Mouse (Mus musculus) hindbrain, embryonic 11.5 days (tissue): ENCODE results near the gene Sat2. TPM values are rescaled to one million over a fixed set of nuclear protein-coding genes. Genes with fewer than 3 reads are reported as not detected.

Experiments used
- ATAC-seq: fragments of 200-750 bp; cut with Nextera tagmentation; 2 replicates; pipeline ENCODE4 v1.8.0; 2017; ENCODE audit warnings: mild to moderate bottlenecking, moderate TSS enrichment, moderate library complexity; ENCODE audit not compliant: low FRiP score
- DNase-seq: peaks from one replicate; pipeline ENCODE4 v3.0.0-alpha.2; 2015; ENCODE audit warnings: low spot score
- H3K27ac ChIP-seq: fragments of 300-500 bp; sonication (generic); 2 replicates; pipeline ENCODE4 v1.5.1; 2014; ENCODE audit warnings: mild to moderate bottlenecking, low read depth, low read length
- H3K27me3 ChIP-seq: fragments of 300-500 bp; sonication (generic); 2 replicates; pipeline ENCODE4 v1.6.1; 2014; ENCODE audit warnings: mild to moderate bottlenecking, low read length, moderate library complexity, mixed read lengths; ENCODE audit not compliant: control insufficient read depth, insufficient read depth
- H3K36me3 ChIP-seq: fragments of 300-500 bp; sonication (generic); 2 replicates; pipeline ENCODE4 v1.6.1; 2014; ENCODE audit warnings: mild to moderate bottlenecking, low read length, moderate library complexity, mixed read lengths; ENCODE audit not compliant: control insufficient read depth, insufficient read depth
- H3K4me1 ChIP-seq: fragments of 300-500 bp; sonication (generic); replicated peaks from 2 replicates; pipeline ENCODE4 v1.6.1; 2014; ENCODE audit warnings: low read length, mixed read lengths; ENCODE audit not compliant: control insufficient read depth, insufficient read depth
- H3K4me2 ChIP-seq: fragments of 300-500 bp; sonication (generic); replicated peaks from 2 replicates; pipeline ENCODE4 v1.6.1; 2014; ENCODE audit warnings: mild to moderate bottlenecking, low read depth, low read length
- H3K4me3 ChIP-seq: fragments of 300-500 bp; sonication (generic); 2 replicates; pipeline ENCODE4 v1.5.1; 2014; ENCODE audit warnings: low read depth, low read length
- H3K9ac ChIP-seq: fragments of 300-500 bp; sonication (generic); 2 replicates; pipeline ENCODE4 v1.6.1; 2014; ENCODE audit warnings: low read depth, low read length
- H3K9me3 ChIP-seq: fragments of 300-500 bp; sonication (generic); 2 replicates; pipeline ENCODE4 v1.6.1; 2016; ENCODE audit warnings: low read length; ENCODE audit not compliant: control insufficient read depth
- WGBS: fragments of 180-500 bp; shearing (Covaris S2); extraction: QIAGEN DNeasy Blood & Tissue Kit; methylation state at CpG from one replicate; pipeline ENCODE4 v1.1.7; 2014; 5-methylcytosine and 5-hydroxymethylcytosine counted together
- polyA plus RNA-seq: library from polyadenylated mRNA; unstranded; fragments of >200 nt; fragmentation: Nextera tagmentation; extraction: Ambion mirVana; gene quantifications from 2 replicates; pipeline ENCODE4 v1.2.1, GENCODE M21; 2014

The Sat2 gene
- polyA plus RNA-seq, 1 experiment from 2014 or later, result 20.6 TPM

DNA sequence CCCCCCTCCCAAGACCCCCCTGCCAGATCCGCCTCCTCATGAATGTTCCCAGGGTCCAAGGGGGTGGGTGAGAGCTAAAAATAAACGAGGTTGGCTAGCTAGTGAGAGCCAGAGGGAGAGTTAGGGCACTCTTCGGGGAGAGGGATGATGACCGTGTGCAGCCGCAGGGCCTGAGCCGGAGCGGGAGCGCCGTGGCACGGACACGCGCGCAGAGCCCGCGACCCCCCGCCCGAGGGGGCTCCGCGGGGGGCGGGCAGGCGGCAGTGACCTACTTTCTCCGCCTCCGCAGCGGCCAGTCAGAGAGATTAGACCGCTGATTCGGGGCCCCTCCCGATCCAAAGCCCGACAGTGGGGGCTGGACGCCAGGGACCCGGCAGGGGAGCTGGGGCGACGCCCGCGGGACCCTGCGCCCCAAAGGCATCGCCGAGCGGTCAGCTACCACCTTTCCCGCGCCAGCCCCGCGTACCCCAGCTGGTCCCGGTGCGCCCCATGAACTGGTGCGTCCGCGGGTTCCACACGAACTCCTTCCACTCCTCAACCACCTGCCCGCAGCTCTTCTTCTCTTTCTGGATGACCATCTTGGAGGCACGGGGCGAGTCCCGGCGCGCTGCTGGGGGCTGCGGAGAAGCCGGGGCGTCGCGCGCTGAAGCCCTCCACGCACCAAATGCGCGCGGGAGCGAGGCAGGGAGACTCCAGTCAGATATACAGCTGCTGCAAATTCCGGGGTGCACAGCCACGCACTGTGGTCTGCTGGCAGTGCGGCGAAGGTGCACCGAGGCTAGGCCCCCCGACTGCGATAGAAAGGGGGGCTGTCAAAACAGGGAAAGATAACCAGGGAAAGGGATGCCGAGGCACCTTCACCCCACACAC is 16.8 kb upstream of the Sat2 start:
- Histone ChIP-seq H3K9me3 (no peaks in the 10 kb centered on the region), H3K4me3 (peak overlapping the region; percentile 60), H3K36me3 (no peaks in the 10 kb centered on the region), H3K27me3 (peaks cover 5% of the 10 kb centered on the region; the same call in 1 of the 2 replicates), H3K27ac (no peak overlapping the region), H3K4me1 (peaks cover 4% of the 10 kb centered on the region), H3K4me2 (peak overlapping the region; percentile 100), H3K9ac (peak overlapping the region; percentile 52)
- under 1% methylated on average over 71 of the region's 73 CpGs for WGBS
- DNase-seq, result peak; percentile 56
- ATAC-seq, result peak; percentile 54

DNA sequence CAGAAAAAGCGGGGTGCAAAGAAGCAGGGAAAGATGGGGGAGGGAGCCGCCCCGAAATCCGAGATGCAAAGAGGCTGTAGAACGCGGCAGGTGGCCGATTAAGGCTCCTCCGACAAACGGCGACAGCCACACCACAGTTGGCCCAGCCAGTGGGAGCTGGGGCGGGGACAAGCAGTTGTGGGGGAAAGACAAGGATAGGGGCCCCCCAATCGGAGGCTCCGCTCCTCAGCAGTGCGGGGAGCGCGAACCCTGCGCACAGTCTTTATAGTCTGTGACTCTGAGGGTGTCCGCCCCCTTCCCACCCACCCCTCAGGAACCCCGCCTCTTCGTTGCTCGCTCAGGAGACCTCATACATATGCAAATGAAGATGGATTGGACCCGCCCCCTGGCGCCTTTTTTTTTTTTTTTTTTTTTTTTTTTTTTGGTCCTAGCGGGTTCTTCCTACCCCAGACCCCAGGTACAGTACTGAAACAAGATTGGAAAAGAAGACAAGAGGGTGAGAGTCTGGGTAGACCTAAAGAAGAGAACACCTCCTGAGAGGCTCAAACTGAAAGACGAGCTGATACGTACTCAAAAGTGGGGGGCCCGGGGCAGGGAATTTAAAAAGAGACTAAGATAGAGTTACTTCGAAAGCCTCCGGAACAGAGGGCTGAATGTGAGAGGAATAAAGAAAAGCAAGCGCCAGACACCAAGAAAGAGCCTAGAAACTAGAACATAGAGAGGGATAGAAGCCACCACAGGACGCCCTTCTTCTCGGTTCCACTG is 15.9 kb upstream of the Sat2 start, which contains the start of gene Atp1b2:
Gene Atp1b2, minus strand, starts transcription at position 217 of the 765 bp plus-strand sequence.
- peak within 1 kb of the TSS; percentile 60 for H3K4me3 ChIP-seq
- peaks cover 5% of the 10 kb centered on the region; the same call in 1 of the 2 replicates for H3K27me3 ChIP-seq
- peak within 1 kb of the TSS; percentile 52 for H3K9ac ChIP-seq
- no peaks in the 10 kb centered on the region for H3K36me3 ChIP-seq
- peaks cover 4% of the 10 kb centered on the region; the same call in 1 of the 2 replicates for H3K4me1 ChIP-seq
- 4% methylated on average over 32 of the region's 32 CpGs for WGBS
- no peak within 1 kb of the TSS for H3K27ac ChIP-seq
- DNase-seq (peak; percentile 80), ATAC-seq (peak; percentile 89)
- H3K4me2 ChIP-seq, result peak within 1 kb of the TSS; percentile 100
- H3K9me3 ChIP-seq, result no peaks in the 10 kb centered on the region

DNA sequence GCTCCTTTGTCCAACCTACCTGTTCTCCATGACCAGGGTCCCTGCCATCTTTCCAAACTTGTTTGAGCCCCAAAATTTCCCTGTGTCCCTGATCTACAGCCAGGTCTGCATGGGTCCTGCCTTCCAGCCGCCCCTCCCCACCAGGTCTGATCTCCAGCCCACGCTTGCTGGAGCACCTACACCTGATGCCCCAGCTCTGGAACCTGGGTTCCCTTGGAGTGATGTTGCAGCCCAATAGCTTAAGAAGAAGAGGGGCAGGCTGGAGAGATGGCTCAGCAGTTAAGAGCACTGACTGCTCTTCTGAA is 15.4 kb upstream of the Sat2 start:
- no peak overlapping the region for H3K27ac ChIP-seq
- H3K4me3 ChIP-seq, result no peak overlapping the region; the same call in 1 of the 2 replicates

DNA sequence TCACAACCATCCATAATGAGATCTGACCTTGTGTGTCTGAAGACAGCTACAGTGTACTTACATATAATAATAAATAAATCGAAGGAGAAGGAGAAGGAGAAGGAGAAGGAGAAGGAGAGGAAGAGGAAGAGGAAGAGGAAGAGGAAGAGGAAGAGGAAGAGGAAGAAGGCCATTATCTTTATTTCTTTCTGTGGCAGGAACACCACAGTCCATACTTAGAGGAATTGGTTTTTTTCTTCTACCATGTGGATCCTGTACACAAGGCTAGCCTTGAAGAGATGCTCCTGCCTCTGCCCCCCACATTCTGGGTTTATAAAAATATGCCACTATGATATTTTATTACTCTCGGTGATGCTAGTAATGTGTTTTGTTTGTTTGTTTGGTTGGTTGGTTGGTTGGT is 15.0 kb upstream of the Sat2 start:
- peaks cover 4% of the 10 kb centered on the region; the same call in 1 of the 2 replicates for H3K4me1 ChIP-seq
- no peak overlapping the region for H3K4me2 ChIP-seq
- DNase-seq (no peak), ATAC-seq (no peak)
- no peak overlapping the region for H3K27ac ChIP-seq
- no peak overlapping the region for H3K4me3 ChIP-seq
- peaks cover 5% of the 10 kb centered on the region; the same call in 1 of the 2 replicates for H3K27me3 ChIP-seq
- H3K36me3 ChIP-seq, result no peaks in the 10 kb centered on the region
- H3K9ac ChIP-seq, result no peak overlapping the region
- H3K9me3 ChIP-seq, result no peaks in the 10 kb centered on the region
- WGBS, result 77% methylated on average over 2 of the region's 2 CpGs

More for the DNA sequence above, 15.4 kb upstream of the Sat2 start:
- 75% methylated on average over 2 of the region's 2 CpGs for WGBS
- DNase-seq (no peak), ATAC-seq (no peak)
- Histone ChIP-seq H3K9ac (no peak overlapping the region), H3K4me2 (peak overlapping the region; percentile 100), H3K27me3 (peaks cover 5% of the 10 kb centered on the region; the same call in 1 of the 2 replicates), H3K36me3 (no peaks in the 10 kb centered on the region), H3K4me1 (peaks cover 4% of the 10 kb centered on the region; the same call in 1 of the 2 replicates), H3K9me3 (no peaks in the 10 kb centered on the region)

DNA sequence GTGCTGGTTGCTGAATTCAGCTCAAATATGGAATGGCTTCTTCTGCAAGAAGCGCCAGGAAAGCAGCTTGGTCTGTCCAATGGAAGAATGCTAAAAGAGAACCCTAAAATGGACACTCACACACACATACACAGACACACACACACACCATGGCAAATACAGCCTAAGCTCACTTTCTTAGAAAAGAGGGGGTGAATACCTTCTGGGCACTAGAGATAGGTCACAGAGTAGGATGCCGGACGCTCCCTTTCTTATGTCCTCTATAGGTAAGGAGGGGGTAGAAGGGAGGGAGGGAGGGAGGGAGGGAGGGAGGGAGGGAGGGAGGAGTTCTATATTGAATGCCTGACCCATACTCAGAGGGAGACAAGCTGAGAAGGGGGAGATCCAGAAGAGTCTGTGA is 13.3 kb upstream of the Sat2 start:
- Histone ChIP-seq H3K27me3 (peaks cover 5% of the 10 kb centered on the region; the same call in 1 of the 2 replicates), H3K36me3 (no peaks in the 10 kb centered on the region), H3K4me3 (no peak overlapping the region), H3K4me2 (no peak overlapping the region), H3K9ac (no peak overlapping the region), H3K4me1 (peaks cover 5% of the 10 kb centered on the region), H3K9me3 (no peaks in the 10 kb centered on the region), H3K27ac (no peak overlapping the region)
- no peak for ATAC-seq
- WGBS, result 96% methylated on average over 3 of the region's 3 CpGs
- no peak for DNase-seq

DNA sequence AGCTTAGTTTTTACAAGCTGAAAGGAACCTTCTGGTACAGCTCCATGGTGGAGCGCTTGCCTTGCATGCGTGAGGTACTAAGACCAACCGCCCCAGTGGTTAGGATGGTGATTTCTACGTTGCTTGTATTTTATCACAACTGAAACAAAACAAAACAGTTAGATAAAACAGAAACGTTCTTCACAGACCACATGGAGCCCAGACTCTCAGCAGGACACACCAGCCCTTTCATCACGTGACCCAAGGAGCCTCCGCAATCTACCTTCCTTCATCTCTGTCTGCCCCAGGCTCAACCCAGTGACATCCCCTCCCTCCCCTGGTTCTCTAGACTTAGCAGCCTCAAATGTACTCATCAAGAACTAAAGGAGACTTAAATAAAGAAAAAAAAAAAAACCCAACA is 12.4 kb upstream of the Sat2 start:
- ATAC-seq (no peak), DNase-seq (no peak)
- Histone ChIP-seq H3K9me3 (no peaks in the 10 kb centered on the region), H3K4me1 (peaks cover 6% of the 10 kb centered on the region), H3K27ac (no peak overlapping the region), H3K4me2 (no peak overlapping the region), H3K9ac (no peak overlapping the region), H3K4me3 (no peak overlapping the region), H3K36me3 (no peaks in the 10 kb centered on the region), H3K27me3 (peaks cover 3% of the 10 kb centered on the region; the same call in 1 of the 2 replicates)
- WGBS, result 57% methylated on average over 7 of the region's 7 CpGs

DNA sequence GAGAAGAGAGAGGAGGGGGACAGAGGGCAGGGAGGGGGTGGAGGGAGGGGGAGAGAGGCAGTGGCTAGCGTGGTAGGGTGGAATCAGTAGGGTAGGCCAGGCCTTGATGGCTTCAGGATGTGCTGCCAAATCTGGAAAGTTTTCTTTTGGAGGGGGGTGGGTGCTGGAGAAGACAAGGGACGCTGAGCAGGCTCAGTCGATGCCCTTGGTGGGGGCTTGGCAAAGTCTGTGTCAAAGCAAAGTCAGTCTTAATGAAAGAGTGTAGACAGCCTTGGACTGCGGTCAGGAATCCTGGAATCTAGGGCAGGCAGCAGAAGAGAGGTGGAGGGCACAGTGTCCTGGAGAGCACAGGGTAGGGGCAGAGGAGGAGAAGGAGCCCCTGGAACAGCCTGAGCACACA is 10.9 kb upstream of the Sat2 start:
- H3K27ac ChIP-seq, result no peak overlapping the region

DNA sequence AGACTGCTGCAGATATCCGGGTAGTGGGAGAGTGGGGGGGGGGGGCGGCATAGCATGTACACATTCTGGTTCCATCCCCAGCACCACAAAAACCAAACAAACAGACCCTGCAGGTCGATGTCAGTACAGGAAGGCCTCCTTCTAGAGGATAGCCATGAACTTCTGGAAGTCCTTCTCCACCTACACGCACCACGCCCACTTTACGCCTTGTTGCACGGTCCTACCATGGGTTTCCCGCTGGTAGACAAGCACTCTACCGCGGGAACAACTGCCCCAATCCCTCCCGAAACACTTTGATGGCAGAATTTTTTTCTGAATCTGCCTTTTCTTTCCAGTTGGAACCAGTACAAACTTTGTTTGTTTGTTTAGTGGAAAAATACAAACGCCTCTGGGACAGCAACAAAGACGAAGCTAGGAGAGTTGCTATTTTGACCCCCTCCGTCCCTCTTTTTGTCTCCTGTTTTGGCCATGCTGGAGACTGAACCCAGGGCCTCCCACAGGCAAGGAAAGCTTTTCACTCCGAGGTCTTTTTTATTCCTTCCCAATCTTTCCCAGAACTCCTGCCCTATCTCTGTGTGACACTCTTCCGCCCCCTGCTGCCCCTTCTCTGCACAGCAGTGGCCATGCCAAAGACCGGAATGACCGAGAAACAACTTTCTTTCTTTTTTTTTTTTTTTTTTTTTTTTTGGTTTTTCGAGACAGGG is 8.1 kb upstream of the Sat2 start:
- no peak overlapping the region for H3K27ac ChIP-seq
- 7% methylated on average over 19 of the region's 19 CpGs for WGBS

More for the DNA sequence above, 10.9 kb upstream of the Sat2 start:
- ATAC-seq (no peak), DNase-seq (no peak)
- no peak overlapping the region for H3K4me2 ChIP-seq
- no peak overlapping the region for H3K4me3 ChIP-seq
- no peaks in the 10 kb centered on the region for H3K36me3 ChIP-seq
- H3K27me3 ChIP-seq, result no peaks in the 10 kb centered on the region
- no peaks in the 10 kb centered on the region for H3K9me3 ChIP-seq
- peaks cover 3% of the 10 kb centered on the region; the same call in 1 of the 2 replicates for H3K4me1 ChIP-seq
- WGBS, result 62% methylated on average over 4 of the region's 4 CpGs
- H3K9ac ChIP-seq, result no peak overlapping the region

More for the DNA sequence above, 8.1 kb upstream of the Sat2 start:
- DNase-seq, result peak; percentile 89
- peak overlapping the region; percentile 10; the same call in 1 of the 2 replicates for H3K4me3 ChIP-seq
- H3K9ac ChIP-seq, result 0 out of 2 replicates have a peak overlapping the region, but pooled peaks have one; percentile 19
- no peak for ATAC-seq
- peaks cover 3% of the 10 kb centered on the region; the same call in 1 of the 2 replicates for H3K4me1 ChIP-seq
- no peaks in the 10 kb centered on the region for H3K36me3 ChIP-seq
- no peaks in the 10 kb centered on the region for H3K27me3 ChIP-seq
- H3K4me2 ChIP-seq, result 0 out of 2 replicates have a peak overlapping the region, but pooled peaks have one; percentile 7
- H3K9me3 ChIP-seq, result no peaks in the 10 kb centered on the region
